Mouse (Mus musculus) neural tube, embryonic 13.5 days (tissue): ENCODE results near the gene Ccdc43. TPM values are rescaled to one million over a fixed set of nuclear protein-coding genes. Genes with fewer than 3 reads are reported as not detected.
"Not testable (repeated sequence)": the region's sequence is repeated elsewhere in the genome, so short reads cannot be mapped to it uniquely, and the experiment has no call there.

Experiments
- ATAC-seq: fragments of 200-750 bp; cut with Nextera tagmentation; 2 replicates; pipeline ENCODE4 v1.8.0; 2017; ENCODE audit warnings: low read depth, mild to moderate bottlenecking, moderate TSS enrichment, moderate library complexity
- H3K27ac ChIP-seq: fragments of 300-500 bp; sonication (generic); replicated peaks from 2 replicates; pipeline ENCODE4 v1.5.1; 2015; ENCODE audit warnings: moderate library complexity, mild to moderate bottlenecking, inconsistent platforms
- H3K27me3 ChIP-seq: fragments of 300-500 bp; sonication (generic); 2 replicates; pipeline ENCODE4 v1.6.1; 2015; ENCODE audit warnings: mild to moderate bottlenecking, inconsistent platforms
- H3K36me3 ChIP-seq: fragments of 300-500 bp; sonication (generic); 2 replicates; pipeline ENCODE4 v1.6.1; 2015; ENCODE audit warnings: mild to moderate bottlenecking, inconsistent platforms
- H3K4me1 ChIP-seq: fragments of 300-500 bp; sonication (generic); replicated peaks from 2 replicates; pipeline ENCODE4 v1.6.1; 2015; ENCODE audit warnings: inconsistent platforms
- H3K4me2 ChIP-seq: fragments of 300-500 bp; sonication (generic); 2 replicates; pipeline ENCODE4 v1.6.1; 2015; ENCODE audit warnings: inconsistent platforms, mild to moderate bottlenecking, moderate library complexity
- H3K4me3 ChIP-seq: fragments of 300-500 bp; sonication (generic); 2 replicates; pipeline ENCODE4 v1.5.1; 2015; ENCODE audit warnings: mild to moderate bottlenecking, inconsistent platforms
- H3K9ac ChIP-seq: fragments of 300-500 bp; sonication (generic); 2 replicates; pipeline ENCODE4 v1.6.1; 2015; ENCODE audit warnings: moderate library complexity, mild to moderate bottlenecking, inconsistent platforms
- H3K9me3 ChIP-seq: fragments of 300-500 bp; sonication (generic); 2 replicates; pipeline ENCODE4 v1.6.1; 2016; ENCODE audit warnings: inconsistent platforms
- WGBS: fragments of 180-500 bp; shearing (Covaris S2); methylation state at CpG from one replicate; pipeline ENCODE4 v1.1.7; 2015; 5-methylcytosine and 5-hydroxymethylcytosine counted together
- polyA plus RNA-seq: library from polyadenylated mRNA; unstranded; fragments of >200 nt; fragmentation: Nextera tagmentation; extraction: Ambion mirVana; gene quantifications from 2 replicates; pipeline ENCODE4 v1.2.1, GENCODE M21; 2015

Ccdc43 gene
- polyA plus RNA-seq, 1 experiment from 2014 or later = 33.4 TPM

DNA sequence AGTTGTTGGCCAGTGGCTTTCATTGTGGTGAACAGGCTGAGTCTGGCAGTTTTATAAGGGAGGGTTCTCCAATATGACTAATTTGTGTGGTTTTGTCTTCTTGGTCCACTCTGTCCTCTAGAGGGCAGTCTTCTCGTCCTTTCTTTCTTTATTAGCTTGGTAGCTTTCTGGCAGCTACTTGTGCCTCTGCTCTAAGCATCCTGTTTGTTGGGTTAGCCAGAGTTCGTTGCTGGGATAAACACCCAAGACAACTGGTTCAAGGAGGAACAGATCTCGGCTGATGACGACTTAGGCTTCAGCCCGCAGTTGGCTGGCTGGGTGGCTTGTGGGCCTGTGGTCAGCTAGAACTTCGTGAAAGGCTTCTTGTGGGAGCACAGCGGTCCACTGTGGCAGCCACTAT lies 31.0 kb upstream of the Ccdc43 start:
- no peak overlapping the region for H3K4me3 ChIP-seq
- WGBS = 42% methylated on average over 7 of the region's 7 CpGs
- H3K27me3 ChIP-seq = no peaks in the 10 kb centered on the region
- H3K36me3 ChIP-seq = no peaks in the 10 kb centered on the region
- H3K27ac ChIP-seq = no peak overlapping the region
- H3K4me1 ChIP-seq = no peaks in the 10 kb centered on the region
- H3K4me2 ChIP-seq = no peak overlapping the region
- H3K9ac ChIP-seq = no peak overlapping the region
- no peaks in the 10 kb centered on the region for H3K9me3 ChIP-seq
- ATAC-seq = no peak

DNA sequence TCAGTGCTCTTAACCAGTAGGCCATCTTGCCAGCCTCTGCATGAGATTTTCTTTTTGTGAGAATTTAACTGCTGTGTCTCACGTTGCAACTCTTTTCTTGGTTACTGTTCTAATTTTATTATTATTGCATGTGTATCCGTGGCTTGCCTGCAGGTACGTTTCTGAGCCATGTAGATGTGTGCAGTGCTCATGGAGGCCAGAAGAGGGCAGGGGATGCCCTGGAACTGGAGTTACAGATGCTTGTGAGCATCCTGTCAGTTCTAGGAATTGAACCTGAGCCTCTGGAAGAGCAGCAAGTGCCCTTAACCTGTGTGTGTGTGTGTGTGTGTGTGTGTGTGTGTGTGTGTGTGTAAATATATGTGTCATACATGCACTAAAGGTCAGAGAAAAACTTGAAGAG lies 28.0 kb upstream of the Ccdc43 start:
- no peaks in the 10 kb centered on the region for H3K9me3 ChIP-seq
- 42% methylated on average over 3 of the region's 3 CpGs for WGBS
- no peak overlapping the region for H3K4me2 ChIP-seq
- no peaks in the 10 kb centered on the region for H3K4me1 ChIP-seq
- H3K27me3 ChIP-seq = no peaks in the 10 kb centered on the region
- ATAC-seq = no peak
- H3K27ac ChIP-seq = no peak overlapping the region
- no peak overlapping the region for H3K4me3 ChIP-seq
- no peaks in the 10 kb centered on the region for H3K36me3 ChIP-seq
- no peak overlapping the region for H3K9ac ChIP-seq

DNA sequence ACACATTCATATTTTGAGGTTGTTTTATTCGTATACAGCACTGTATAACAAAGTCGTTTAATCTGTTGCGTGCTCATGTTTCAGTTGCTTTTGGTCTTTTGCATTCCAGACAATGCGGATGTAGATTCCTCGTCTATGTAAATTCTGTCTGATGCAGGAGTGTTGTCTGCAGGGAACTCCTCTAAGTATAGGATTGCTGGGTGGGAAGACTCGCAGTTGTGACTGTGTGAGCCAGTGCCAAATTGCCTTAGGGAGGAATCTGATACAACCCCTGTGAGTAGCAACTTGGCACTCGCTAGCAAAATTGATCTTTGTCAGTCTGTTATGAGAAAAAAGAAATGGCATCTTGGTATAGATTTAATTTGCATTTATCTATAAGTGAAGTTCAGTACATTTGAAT lies 18.6 kb upstream of the Ccdc43 start:
- 75% methylated on average over 7 of the region's 7 CpGs for WGBS
- Histone ChIP-seq H3K9me3 (peaks cover 5% of the 10 kb centered on the region), H3K36me3 (no peaks in the 10 kb centered on the region), H3K27ac (no peak overlapping the region), H3K4me2 (no peak overlapping the region), H3K4me1 (no peaks in the 10 kb centered on the region), H3K9ac (no peak overlapping the region), H3K27me3 (no peaks in the 10 kb centered on the region), H3K4me3 (no peak overlapping the region)
- ATAC-seq = no peak

DNA sequence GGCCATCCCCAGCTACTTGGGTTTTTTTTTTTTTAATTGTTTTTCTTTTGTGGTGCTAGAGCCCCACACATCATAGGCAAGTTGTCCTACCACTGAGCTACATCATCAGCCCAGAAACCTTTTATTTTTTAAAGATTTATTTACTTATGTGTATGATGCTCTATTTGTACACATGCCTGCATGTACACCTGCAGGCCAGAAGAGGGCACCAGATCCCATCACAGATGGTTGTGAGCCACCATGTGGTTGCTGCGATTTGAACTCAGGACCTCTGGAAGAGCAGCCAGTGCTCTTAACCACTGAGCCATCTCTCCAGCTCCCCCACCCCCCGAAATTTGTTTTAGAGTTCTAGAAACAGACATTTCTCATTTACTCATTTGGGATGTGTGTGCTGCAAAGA lies 17.0 kb upstream of the Ccdc43 start:
- not testable (repeated sequence) for H3K4me1 ChIP-seq, H3K9ac ChIP-seq, H3K9me3 ChIP-seq, H3K4me3 ChIP-seq, H3K27me3 ChIP-seq, H3K4me2 ChIP-seq, H3K36me3 ChIP-seq, ATAC-seq, H3K27ac ChIP-seq
- WGBS = 87% methylated on average over 2 of the region's 2 CpGs

DNA sequence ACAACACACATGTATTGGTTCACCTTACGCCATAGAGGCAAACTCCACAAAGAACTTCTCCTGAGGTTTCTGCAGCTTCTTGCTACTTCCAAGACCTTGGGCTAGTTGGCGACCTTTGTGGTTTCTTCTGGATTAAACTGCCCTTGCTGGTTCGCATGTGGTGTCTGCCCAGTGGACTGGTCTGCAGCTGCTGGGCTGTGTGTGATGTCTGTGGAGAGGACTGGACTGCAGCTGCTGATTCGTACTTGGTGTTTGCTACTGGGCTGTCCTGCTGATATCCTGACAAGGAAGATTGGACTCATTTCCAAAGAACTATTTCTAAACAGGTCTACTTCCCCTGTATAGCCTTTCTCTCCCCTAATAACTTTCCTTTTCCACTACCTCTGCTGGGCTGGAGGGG lies 14.8 kb upstream of the Ccdc43 start:
- peaks cover 2% of the 10 kb centered on the region; the same call in 1 of the 2 replicates for H3K9me3 ChIP-seq
- no peak overlapping the region for H3K27ac ChIP-seq
- ATAC-seq = no peak
- no peak overlapping the region for H3K9ac ChIP-seq
- H3K4me2 ChIP-seq = no peak overlapping the region
- no peaks in the 10 kb centered on the region for H3K36me3 ChIP-seq
- no peaks in the 10 kb centered on the region for H3K4me1 ChIP-seq
- 95% methylated on average over 4 of the region's 4 CpGs for WGBS
- no peaks in the 10 kb centered on the region for H3K27me3 ChIP-seq
- H3K4me3 ChIP-seq = no peak overlapping the region

DNA sequence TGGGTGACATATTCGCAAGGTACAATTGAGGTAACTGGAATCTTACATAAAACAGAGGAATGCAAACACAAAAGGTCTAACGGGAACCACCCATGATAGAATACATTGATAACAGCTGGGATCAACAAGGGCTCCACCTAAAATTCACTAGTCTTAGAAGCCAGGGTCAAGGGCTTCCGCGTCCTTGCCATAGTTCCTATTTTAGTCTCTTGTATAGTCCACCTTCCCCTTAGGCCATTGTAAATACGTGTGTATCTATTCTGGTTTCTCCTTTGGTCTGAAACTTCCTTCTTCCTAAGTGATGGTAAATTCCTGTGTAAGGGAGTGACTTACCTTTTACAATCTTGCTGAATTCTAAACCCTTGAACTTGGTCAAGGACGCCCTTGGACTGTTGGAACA lies 4.6 kb upstream of the Ccdc43 start:
- not testable (repeated sequence) for ATAC-seq, H3K4me2 ChIP-seq
- WGBS = 92% methylated on average over 6 of the region's 6 CpGs

DNA sequence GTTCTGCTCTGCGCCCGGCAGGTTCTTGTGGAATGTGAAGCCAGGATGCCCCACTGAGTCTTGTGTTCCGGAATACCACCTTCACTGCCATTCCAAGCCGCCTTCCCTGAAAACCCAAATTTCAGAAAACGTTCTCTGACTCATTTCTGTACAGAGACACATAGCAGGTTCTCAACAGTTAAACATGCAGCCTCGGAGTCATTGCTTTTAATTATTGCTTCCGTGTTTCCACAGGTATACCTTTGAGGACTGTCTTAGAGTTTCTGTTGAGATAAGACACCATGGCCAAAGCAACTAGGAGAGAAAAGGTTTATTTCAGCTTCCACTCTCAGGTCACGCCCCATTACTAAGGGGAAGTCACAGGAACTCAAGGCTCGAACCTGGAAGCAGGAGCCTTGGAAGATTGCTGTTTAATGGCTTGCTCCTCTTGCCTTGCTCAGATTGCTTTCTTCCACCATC lies 465 bp upstream of the Ccdc43 start:
- Histone ChIP-seq H3K4me2 (peak overlapping the region; percentile 75), H3K27me3 (no peaks in the 10 kb centered on the region), H3K27ac (peak overlapping the region; percentile 63; the same call in 1 of the 2 replicates), H3K36me3 (peaks cover 11% of the 10 kb centered on the region), H3K9ac (peak overlapping the region; percentile 79), H3K4me3 (peak overlapping the region; percentile 66), H3K9me3 (no peaks in the 10 kb centered on the region), H3K4me1 (peaks cover 21% of the 10 kb centered on the region)
- 22% methylated on average over 9 of the region's 9 CpGs for WGBS
- peak; percentile 8; the same call in 1 of the 2 replicates for ATAC-seq

More for the DNA sequence above, 4.6 kb upstream of the Ccdc43 start:
- H3K27ac ChIP-seq, H3K9me3 ChIP-seq, H3K27me3 ChIP-seq, H3K9ac ChIP-seq, H3K4me1 ChIP-seq, H3K36me3 ChIP-seq, H3K4me3 ChIP-seq: not testable (repeated sequence)

DNA sequence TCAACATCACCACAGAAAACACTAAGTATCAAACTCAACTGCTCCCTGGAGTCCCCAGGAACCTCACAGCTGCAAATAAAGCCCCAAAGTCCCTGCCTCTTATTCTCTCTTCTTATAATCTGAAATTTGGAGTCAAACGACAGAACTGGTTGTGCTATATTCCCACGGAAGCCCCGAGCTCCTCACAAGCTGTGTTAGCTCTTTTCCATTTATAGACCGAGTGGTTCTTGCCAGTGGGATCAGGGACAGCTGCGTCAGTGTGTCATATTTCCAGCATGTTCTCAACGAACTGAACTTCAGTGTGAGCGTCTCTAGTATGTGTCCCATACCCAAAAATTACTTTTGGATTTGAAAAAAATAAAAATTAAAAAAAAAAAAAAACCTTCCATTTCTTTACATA lies 2.3 kb downstream of the Ccdc43 start:
- Histone ChIP-seq H3K4me3 (no peak overlapping the region), H3K9me3 (no peaks in the 10 kb centered on the region), H3K36me3 (peaks cover 20% of the 10 kb centered on the region), H3K4me2 (no peak overlapping the region), H3K27me3 (no peaks in the 10 kb centered on the region), H3K9ac (no peak overlapping the region), H3K4me1 (peaks cover 21% of the 10 kb centered on the region), H3K27ac (no peak overlapping the region)
- 94% methylated on average over 7 of the region's 7 CpGs for WGBS
- ATAC-seq = no peak

DNA sequence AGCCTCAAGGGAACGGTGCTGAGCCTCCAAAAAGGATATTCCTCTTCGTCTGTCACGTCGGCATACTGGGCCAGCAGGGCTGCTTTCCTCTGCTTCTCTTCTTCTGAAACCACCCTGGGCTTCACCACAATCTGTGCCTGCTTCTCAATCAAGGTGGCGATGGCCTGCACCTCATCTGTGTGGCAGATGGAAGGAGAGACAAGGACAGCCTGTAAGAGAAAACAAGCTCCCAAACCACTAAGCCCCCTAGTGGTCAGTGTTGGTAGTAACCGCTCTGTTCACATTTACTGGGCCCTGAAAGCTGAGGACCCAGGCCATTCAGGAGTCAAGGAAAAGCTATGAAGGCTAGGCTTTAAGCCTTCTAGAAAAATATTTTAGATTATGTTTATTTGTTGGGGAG lies 7.4 kb downstream of the Ccdc43 start:
- no peaks in the 10 kb centered on the region for H3K27me3 ChIP-seq
- no peaks in the 10 kb centered on the region for H3K9me3 ChIP-seq
- ATAC-seq = no peak
- H3K36me3 ChIP-seq = peaks cover 51% of the 10 kb centered on the region
- no peaks in the 10 kb centered on the region for H3K4me1 ChIP-seq
- 61% methylated on average over 6 of the region's 6 CpGs for WGBS
- H3K27ac ChIP-seq = no peak overlapping the region
- H3K4me2 ChIP-seq = no peak overlapping the region
- H3K4me3 ChIP-seq = no peak overlapping the region
- no peak overlapping the region for H3K9ac ChIP-seq

DNA sequence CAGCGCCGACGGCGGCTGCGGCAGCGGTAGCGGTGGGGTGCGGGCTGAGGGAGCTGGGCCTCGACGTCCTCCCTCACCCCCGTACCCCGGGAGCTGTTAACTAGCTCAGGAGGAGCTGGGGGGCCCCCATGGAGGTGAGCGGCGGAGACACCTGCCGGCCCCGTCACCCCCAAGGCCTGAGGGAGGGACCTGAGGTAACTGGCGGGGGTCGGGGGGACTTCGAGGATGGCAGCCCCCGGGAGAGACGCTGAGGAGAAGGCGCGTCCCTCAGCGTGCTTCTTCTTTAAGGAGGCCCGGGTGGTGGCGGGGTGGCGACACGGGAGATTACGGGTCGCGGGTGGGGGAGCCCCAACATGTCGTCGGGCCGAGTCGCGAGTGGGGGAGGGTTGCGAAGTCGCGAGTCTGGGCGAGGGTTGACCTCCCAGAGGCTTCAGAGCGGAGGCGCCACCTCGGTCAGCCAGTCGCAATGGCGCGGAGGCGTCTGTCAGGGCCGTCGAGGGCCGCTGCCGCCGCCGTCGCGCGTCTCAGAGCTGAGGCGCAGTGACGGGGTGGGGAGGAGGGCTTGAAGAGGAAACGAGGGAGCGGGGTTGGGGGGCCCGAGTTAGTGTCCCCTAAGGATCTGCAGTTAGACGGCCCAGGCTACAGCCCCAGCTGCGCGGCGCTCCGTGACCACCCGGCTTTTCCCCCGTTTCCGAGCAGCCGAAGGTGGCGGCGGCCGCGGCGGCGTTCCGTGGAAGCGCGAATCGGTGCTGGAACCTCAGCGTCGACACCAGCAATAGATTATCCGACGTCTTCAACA lies 31.7 kb downstream of the Ccdc43 start:
- 43% methylated on average over 84 of the region's 84 CpGs for WGBS
- Histone ChIP-seq H3K27ac (no peak overlapping the region), H3K36me3 (no peaks in the 10 kb centered on the region), H3K4me2 (peak overlapping the region; percentile 27), H3K27me3 (peaks cover 44% of the 10 kb centered on the region), H3K4me3 (peak overlapping the region; percentile 8; the same call in 1 of the 2 replicates), H3K4me1 (no peaks in the 10 kb centered on the region), H3K9me3 (peaks cover 12% of the 10 kb centered on the region; the same call in 1 of the 2 replicates), H3K9ac (no peak overlapping the region)
- ATAC-seq = no peak

DNA sequence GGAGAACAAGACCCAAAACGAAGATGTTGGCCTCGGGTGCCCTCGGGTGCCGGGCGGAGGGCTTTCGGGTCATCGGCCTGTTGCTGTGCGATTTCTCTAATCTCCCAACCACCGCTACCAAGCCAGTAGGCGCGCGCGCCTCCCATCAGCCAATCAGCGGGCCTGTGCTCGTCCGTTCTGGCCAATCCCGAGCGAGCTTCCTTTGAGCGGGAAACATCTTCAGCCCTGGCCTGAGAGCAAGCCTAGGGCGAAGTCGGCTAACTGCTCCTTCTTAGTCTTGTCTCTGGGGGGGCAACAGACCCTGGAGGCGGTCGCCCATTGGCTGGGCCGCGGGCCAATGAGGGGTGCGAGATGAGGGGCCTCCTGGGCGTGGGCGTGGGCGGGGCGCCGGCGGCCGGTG lies 32.4 kb downstream of the Ccdc43 start:
- Histone ChIP-seq H3K36me3 (no peaks in the 10 kb centered on the region), H3K4me3 (peak overlapping the region; percentile 8; the same call in 1 of the 2 replicates), H3K9me3 (peaks cover 12% of the 10 kb centered on the region; the same call in 1 of the 2 replicates), H3K27ac (no peak overlapping the region), H3K4me1 (no peaks in the 10 kb centered on the region), H3K27me3 (peaks cover 44% of the 10 kb centered on the region), H3K4me2 (peak overlapping the region; percentile 27), H3K9ac (no peak overlapping the region)
- no peak for ATAC-seq
- 49% methylated on average over 33 of the region's 33 CpGs for WGBS

DNA sequence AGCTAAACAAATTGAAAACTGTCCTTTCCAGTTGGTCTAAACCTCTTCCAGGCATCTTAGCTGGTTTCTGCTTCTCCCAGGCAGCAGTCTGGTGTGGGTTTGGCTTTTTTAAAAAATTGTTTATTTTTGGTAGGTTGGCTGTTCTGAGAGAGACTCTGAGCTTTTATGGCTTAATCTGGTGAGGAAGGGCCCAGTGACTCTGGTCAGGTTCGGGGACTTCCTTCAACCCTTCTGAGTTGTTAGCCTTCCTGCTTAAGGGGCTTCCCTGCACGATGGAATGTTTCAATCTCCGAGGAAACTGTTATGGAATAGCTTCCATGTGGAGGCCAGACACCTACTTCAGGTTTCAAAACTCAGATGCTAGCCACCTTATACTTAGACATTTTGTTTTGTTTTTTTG lies 34.2 kb downstream of the Ccdc43 start, which contains the start of gene Meioc:
Meioc (plus strand) TSS at position 301 of the 400 bp plus-strand sequence.
- Histone ChIP-seq H3K4me2 (no peak within 1 kb of the TSS), H3K4me3 (no peak within 1 kb of the TSS), H3K9ac (no peak within 1 kb of the TSS), H3K36me3 (no peaks in the 10 kb centered on the region), H3K4me1 (no peaks in the 10 kb centered on the region), H3K27me3 (peaks cover 44% of the 10 kb centered on the region), H3K9me3 (peaks cover 12% of the 10 kb centered on the region; the same call in 1 of the 2 replicates), H3K27ac (no peak within 1 kb of the TSS)
- no peak for ATAC-seq
- WGBS = 85% methylated on average over 3 of the region's 3 CpGs

DNA sequence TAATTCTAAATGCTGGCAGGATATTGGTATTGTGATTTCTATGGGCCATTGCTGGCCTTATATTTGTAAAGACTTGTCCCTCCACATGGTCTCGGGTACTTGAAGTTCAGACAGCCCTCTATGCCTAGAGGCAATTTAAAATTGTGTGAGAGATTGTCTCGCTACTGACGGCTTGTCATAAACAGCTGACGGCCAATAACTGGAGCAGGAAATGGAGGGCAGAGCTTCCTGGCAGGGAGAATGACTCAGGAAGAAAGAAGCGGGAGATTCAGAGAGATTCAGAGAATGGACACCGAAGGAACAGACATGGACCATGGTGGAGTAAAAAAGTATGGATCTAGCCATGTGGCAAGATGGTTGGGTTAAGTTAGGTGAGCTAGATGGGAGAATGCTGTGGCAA lies 40.7 kb downstream of the Ccdc43 start:
- Histone ChIP-seq H3K4me3 (no peak overlapping the region), H3K27ac (no peak overlapping the region), H3K36me3 (no peaks in the 10 kb centered on the region), H3K4me2 (no peak overlapping the region), H3K9me3 (no peaks in the 10 kb centered on the region), H3K9ac (no peak overlapping the region), H3K4me1 (no peaks in the 10 kb centered on the region), H3K27me3 (no peaks in the 10 kb centered on the region)
- 74% methylated on average over 6 of the region's 6 CpGs for whole genome bisulfite sequencing
- no peak for ATAC-seq
